Mouse (Mus musculus): Measurements from ENCODE around the gene Tbce. TPM values are rescaled to one million over a fixed set of nuclear protein-coding genes. Genes with fewer than 3 reads are reported as not detected.

Gene Tbce
- polyA plus RNA-seq, 1 experiment: 5.2 TPM

- 2% methylated on average over 9 of the region's 9 CpGs for WGBS
- no peaks in the 10 kb centered on the region for H3K27me3 ChIP-seq (ENCODE audit: control insufficient read depth, insufficient read depth, low read length)
- no peak for TF ChIP-seq CTCF (IDR thresholded peaks at IDR 0.05; ENCODE audit: extremely low read depth, insufficient read length, insufficient replicate concordance, low read depth, low read length)
- no peak for TF ChIP-seq POLR2A (IDR thresholded peaks at IDR 0.05; ENCODE audit: low read depth, low read length)
- H3K27ac ChIP-seq (ENCODE audit: insufficient read depth, low read depth, low read length): peak overlapping the region; percentile 53
- H3K4me1 ChIP-seq (ENCODE audit: control insufficient read depth, insufficient read depth, insufficient read length, low read length): peaks cover 3% of the 10 kb centered on the region
- peak overlapping the region; percentile 84 for H3K4me3 ChIP-seq (ENCODE audit: low read depth, low read length)
- H3K36me3 ChIP-seq (ENCODE audit: control insufficient read depth, insufficient read depth, low read length): no peaks in the 10 kb centered on the region; the same call in none of the 2 replicates
Observed at GRCm38 (mm10) chr13:14065028-14065380, 25.6 kb upstream of the Tbce start.

GRCm38 (mm10) chr13:14064341-14065027 is 25.0 kb upstream of the Tbce start:
- peak overlapping the region; percentile 84 for H3K4me3 ChIP-seq (ENCODE audit: low read depth, low read length)
- 2% methylated on average over 64 of the region's 65 CpGs for WGBS
- TF ChIP-seq CTCF (IDR thresholded peaks at IDR 0.05; ENCODE audit: extremely low read depth, insufficient read length, insufficient replicate concordance, low read depth, low read length): no peak
- no peak for TF ChIP-seq POLR2A (IDR thresholded peaks at IDR 0.05; ENCODE audit: low read depth, low read length)

GRCm38 (mm10) chr13:14063942-14064271 is 24.5 kb upstream of the Tbce start:
- Histone ChIP-seq H3K27ac (ENCODE audit: insufficient read depth, low read depth, low read length) (peak overlapping the region; percentile 80), H3K36me3 (ENCODE audit: control insufficient read depth, insufficient read depth, low read length) (peaks cover under 1% of the 10 kb centered on the region), H3K27me3 (ENCODE audit: control insufficient read depth, insufficient read depth, low read length) (no peaks in the 10 kb centered on the region), H3K4me1 (ENCODE audit: control insufficient read depth, insufficient read depth, insufficient read length, low read length) (peaks cover 3% of the 10 kb centered on the region), H3K4me3 (ENCODE audit: low read depth, low read length) (peak overlapping the region; percentile 84)
- TF ChIP-seq CTCF (IDR thresholded peaks at IDR 0.05; ENCODE audit: extremely low read depth, insufficient read length, insufficient replicate concordance, low read depth, low read length) (no peak), POLR2A (IDR thresholded peaks at IDR 0.05; ENCODE audit: low read depth, low read length) (no peak)
- WGBS: under 1% methylated on average over 31 of the region's 31 CpGs

More at GRCm38 (mm10) chr13:14064341-14065027, 25.0 kb upstream of the Tbce start:
- Histone ChIP-seq H3K27me3 (ENCODE audit: control insufficient read depth, insufficient read depth, low read length) (no peaks in the 10 kb centered on the region), H3K27ac (ENCODE audit: insufficient read depth, low read depth, low read length) (peak overlapping the region; percentile 53), H3K4me1 (ENCODE audit: control insufficient read depth, insufficient read depth, insufficient read length, low read length) (peaks cover 3% of the 10 kb centered on the region), H3K36me3 (ENCODE audit: control insufficient read depth, insufficient read depth, low read length) (no peaks in the 10 kb centered on the region; the same call in none of the 2 replicates)

GRCm38 (mm10) chr13:14063013-14063941 is 23.8 kb upstream of the Tbce start, which contains the start of the genes Arid4b and Ggps1:
Gene Arid4b (plus strand): TSS chr13:14063232.
Gene Ggps1 (minus strand): TSS chr13:14063488.
- peaks cover 3% of the 10 kb centered on the region for H3K4me1 ChIP-seq (ENCODE audit: control insufficient read depth, insufficient read depth, insufficient read length, low read length)
- WGBS: under 1% methylated on average over 64 of the region's 64 CpGs
- H3K4me3 ChIP-seq (ENCODE audit: low read depth, low read length): peak within 1 kb of the TSS; percentile 98
- TF ChIP-seq CTCF (IDR thresholded peaks at IDR 0.05; ENCODE audit: extremely low read depth, insufficient read length, insufficient replicate concordance, low read depth, low read length): no peak
- TF ChIP-seq POLR2A (IDR thresholded peaks at IDR 0.05; ENCODE audit: low read depth, low read length): peak; percentile 91
- no peaks in the 10 kb centered on the region for H3K27me3 ChIP-seq (ENCODE audit: control insufficient read depth, insufficient read depth, low read length)
- peaks cover 2% of the 10 kb centered on the region for H3K36me3 ChIP-seq (ENCODE audit: control insufficient read depth, insufficient read depth, low read length)
- peak within 1 kb of the TSS; percentile 95 for H3K27ac ChIP-seq (ENCODE audit: insufficient read depth, low read depth, low read length)

GRCm38 (mm10) chr13:14062209-14063012 is 23.0 kb upstream of the Tbce start:
- Histone ChIP-seq H3K4me3 (ENCODE audit: low read depth, low read length) (peak overlapping the region; percentile 98), H3K36me3 (ENCODE audit: control insufficient read depth, insufficient read depth, low read length) (peaks cover 3% of the 10 kb centered on the region), H3K4me1 (ENCODE audit: control insufficient read depth, insufficient read depth, insufficient read length, low read length) (peaks cover 3% of the 10 kb centered on the region), H3K27ac (ENCODE audit: insufficient read depth, low read depth, low read length) (peak overlapping the region; percentile 95), H3K27me3 (ENCODE audit: control insufficient read depth, insufficient read depth, low read length) (no peaks in the 10 kb centered on the region)
- TF ChIP-seq CTCF (IDR thresholded peaks at IDR 0.05; ENCODE audit: extremely low read depth, insufficient read length, insufficient replicate concordance, low read depth, low read length): no peak
- no peak for TF ChIP-seq POLR2A (IDR thresholded peaks at IDR 0.05; ENCODE audit: low read depth, low read length)
- 2% methylated on average over 11 of the region's 11 CpGs for WGBS

GRCm38 (mm10) chr13:14059582-14059981 is 20.1 kb upstream of the Tbce start:
- Histone ChIP-seq H3K36me3 (ENCODE audit: control insufficient read depth, insufficient read depth, low read length) (peaks cover 20% of the 10 kb centered on the region), H3K27ac (ENCODE audit: insufficient read depth, low read depth, low read length) (no peak overlapping the region), H3K4me3 (ENCODE audit: low read depth, low read length) (no peak overlapping the region), H3K27me3 (ENCODE audit: control insufficient read depth, insufficient read depth, low read length) (no peaks in the 10 kb centered on the region), H3K4me1 (ENCODE audit: control insufficient read depth, insufficient read depth, insufficient read length, low read length) (peaks cover 3% of the 10 kb centered on the region)
- no peak for TF ChIP-seq POLR2A (IDR thresholded peaks at IDR 0.05; ENCODE audit: low read depth, low read length)
- TF ChIP-seq CTCF (IDR thresholded peaks at IDR 0.05; ENCODE audit: extremely low read depth, insufficient read length, insufficient replicate concordance, low read depth, low read length): no peak

All from small intestine, adult 2 months (tissue).